Mouse (Mus musculus) limb, embryonic 14.5 days (tissue): Measurements from ENCODE around the gene Gm13889. TPM values are rescaled to one million over a fixed set of nuclear protein-coding genes. Genes with fewer than 3 reads are reported as not detected.

Experiments used
- ATAC-seq: fragments of 200-750 bp; cut with Nextera tagmentation; 2 replicates; pipeline ENCODE4 v1.8.0; 2017; ENCODE audit warnings: low read depth, moderate number of reproducible peaks, moderate TSS enrichment; ENCODE audit not compliant: low FRiP score
- DNase-seq: peaks from one replicate; pipeline ENCODE4 v3.0.0-alpha.2; 2015; ENCODE audit warnings: low spot score
- H3K27ac ChIP-seq: fragments of 300-500 bp; sonication (generic); replicated peaks from 2 replicates; pipeline ENCODE4 v1.5.1; 2014; ENCODE audit warnings: low read depth, mild to moderate bottlenecking, low read length, moderate library complexity, mixed read lengths
- H3K27me3 ChIP-seq: fragments of 300-500 bp; sonication (generic); 2 replicates; pipeline ENCODE4 v1.6.1; 2014; ENCODE audit warnings: low read length, mixed read lengths; ENCODE audit not compliant: control insufficient read depth, insufficient read depth
- H3K36me3 ChIP-seq: fragments of 300-500 bp; sonication (generic); 2 replicates; pipeline ENCODE4 v1.6.1; 2014; ENCODE audit warnings: mild to moderate bottlenecking, low read length, moderate library complexity, mixed read lengths; ENCODE audit not compliant: control insufficient read depth, insufficient read depth
- H3K4me1 ChIP-seq: fragments of 300-500 bp; sonication (generic); 2 replicates; pipeline ENCODE4 v1.6.1; 2014; ENCODE audit warnings: antibody characterized with exemption, low read length, mixed read lengths; ENCODE audit not compliant: control insufficient read depth, insufficient read depth
- H3K4me2 ChIP-seq: fragments of 300-500 bp; sonication (generic); replicated peaks from 2 replicates; pipeline ENCODE4 v1.6.1; 2014; ENCODE audit warnings: low read depth, mild to moderate bottlenecking, low read length, moderate library complexity; ENCODE audit not compliant: severe bottlenecking
- H3K4me3 ChIP-seq: fragments of 300-500 bp; sonication (generic); replicated peaks from 2 replicates; pipeline ENCODE4 v1.5.1; 2014; ENCODE audit warnings: low read length
- H3K9ac ChIP-seq: fragments of 300-500 bp; sonication (generic); 2 replicates; pipeline ENCODE4 v1.6.1; 2014; ENCODE audit warnings: mild to moderate bottlenecking, low read depth, low read length, moderate library complexity; ENCODE audit not compliant: severe bottlenecking
- H3K9me3 ChIP-seq: fragments of 300-500 bp; sonication (generic); 2 replicates; pipeline ENCODE4 v1.6.1; 2016; ENCODE audit warnings: low read length; ENCODE audit not compliant: control insufficient read depth
- POLR2A ChIP-seq: fragments of 200-500 bp; IDR thresholded peaks from 2 replicates; pipeline ENCODE4 v1.8.0; 2012; ENCODE audit warnings: inconsistent platforms, mild to moderate bottlenecking, moderate library complexity, borderline replicate concordance; ENCODE audit not compliant: insufficient read depth, insufficient read length; ENCODE audit errors: extremely low read depth
- WGBS: fragments of 180-500 bp; shearing (Covaris S2); extraction: QIAGEN DNeasy Blood & Tissue Kit; methylation state at CpG from one replicate; pipeline ENCODE4 v1.1.7; 2014; 5-methylcytosine and 5-hydroxymethylcytosine counted together
- polyA plus RNA-seq, 2 experiments: library from polyadenylated mRNA; depleted of rRNA in 1 of 2; stranded (reverse) in 1 of 2; unstranded in 1 of 2; fragments of >200 nt; fragmentation: Nextera tagmentation in 1 of 2; extraction: Ambion mirVana in 1 of 2; gene quantifications; 2 replicates each; pipeline versions ENCODE4 v1.2.1 to v1.2.3; 2012 to 2014

The Gm13889 gene
- polyA plus RNA-seq, 2 experiments: 5.7 to 7.7 TPM

- WGBS: 84% methylated on average over 10 of the region's 10 CpGs
- Histone ChIP-seq H3K4me2 (no peak overlapping the region), H3K9ac (no peak overlapping the region), H3K27ac (no peak overlapping the region), H3K36me3 (no peaks in the 10 kb centered on the region), H3K27me3 (no peaks in the 10 kb centered on the region), H3K4me1 (no peaks in the 10 kb centered on the region), H3K4me3 (no peak overlapping the region), H3K9me3 (no peaks in the 10 kb centered on the region)
- DNase-seq (no peak), ATAC-seq (no peak)
- no peak for TF ChIP-seq POLR2A
Observed at GRCm38 (mm10) chr2:93928866-93929265, 28.1 kb downstream of the Gm13889 start.

GRCm38 (mm10) chr2:93927701-93928437 is 29.1 kb downstream of the Gm13889 start:
- H3K4me1 ChIP-seq: no peaks in the 10 kb centered on the region
- DNase-seq: no peak
- H3K4me2 ChIP-seq: no peak overlapping the region
- TF ChIP-seq POLR2A: no peak
- H3K9ac ChIP-seq: no peak overlapping the region
- H3K9me3 ChIP-seq: no peaks in the 10 kb centered on the region
- H3K36me3 ChIP-seq: no peaks in the 10 kb centered on the region
- no peak overlapping the region for H3K4me3 ChIP-seq
- ATAC-seq: no peak
- no peak overlapping the region for H3K27ac ChIP-seq
- 77% methylated on average over 13 of the region's 13 CpGs for WGBS
- H3K27me3 ChIP-seq: no peaks in the 10 kb centered on the region

- DNase-seq (no peak), ATAC-seq (no peak)
- TF ChIP-seq POLR2A: no peak
- Histone ChIP-seq H3K27ac (no peak overlapping the region), H3K9me3 (no peaks in the 10 kb centered on the region), H3K27me3 (no peaks in the 10 kb centered on the region), H3K9ac (no peak overlapping the region), H3K4me2 (no peak overlapping the region), H3K36me3 (no peaks in the 10 kb centered on the region), H3K4me3 (no peak overlapping the region), H3K4me1 (no peaks in the 10 kb centered on the region)
- WGBS: 93% methylated on average over 8 of the region's 8 CpGs
Observed at GRCm38 (mm10) chr2:93926141-93926540, 30.9 kb downstream of the Gm13889 start.

- TF ChIP-seq POLR2A: no peak
- no peaks in the 10 kb centered on the region for H3K9me3 ChIP-seq
- H3K27me3 ChIP-seq: no peaks in the 10 kb centered on the region
- no peak overlapping the region for H3K4me3 ChIP-seq
- no peaks in the 10 kb centered on the region for H3K36me3 ChIP-seq
- DNase-seq (no peak), ATAC-seq (no peak)
- H3K27ac ChIP-seq: no peak overlapping the region
- H3K4me1 ChIP-seq: no peaks in the 10 kb centered on the region
- H3K4me2 ChIP-seq: no peak overlapping the region
- 79% methylated on average over 3 of the region's 3 CpGs for WGBS
- no peak overlapping the region for H3K9ac ChIP-seq
Observed at GRCm38 (mm10) chr2:93919093-93919492, 37.9 kb downstream of the Gm13889 start.

- Histone ChIP-seq H3K4me2 (no peak overlapping the region), H3K36me3 (no peaks in the 10 kb centered on the region), H3K4me1 (no peaks in the 10 kb centered on the region), H3K9ac (no peak overlapping the region), H3K27ac (no peak overlapping the region), H3K9me3 (no peaks in the 10 kb centered on the region), H3K4me3 (no peak overlapping the region), H3K27me3 (no peaks in the 10 kb centered on the region)
- DNase-seq (no peak), ATAC-seq (no peak)
- 91% methylated on average over 2 of the region's 2 CpGs for WGBS
- TF ChIP-seq POLR2A: no peak
Observed at GRCm38 (mm10) chr2:93913552-93913951, 43.4 kb downstream of the Gm13889 start.

GRCm38 (mm10) chr2:93911942-93912341 is 45.1 kb downstream of the Gm13889 start:
- DNase-seq: no peak

More at GRCm38 (mm10) chr2:93911942-93912341, 45.1 kb downstream of the Gm13889 start:
- no peak for TF ChIP-seq POLR2A
- Histone ChIP-seq H3K4me2 (no peak overlapping the region), H3K9me3 (no peaks in the 10 kb centered on the region), H3K36me3 (no peaks in the 10 kb centered on the region), H3K27me3 (no peaks in the 10 kb centered on the region), H3K27ac (no peak overlapping the region), H3K9ac (no peak overlapping the region), H3K4me3 (no peak overlapping the region), H3K4me1 (no peaks in the 10 kb centered on the region)
- WGBS: 83% methylated on average over 10 of the region's 10 CpGs
- no peak for ATAC-seq
